Mouse (Mus musculus): ENCODE data around the gene Mageh1. TPM values are rescaled to one million over a fixed set of nuclear protein-coding genes. Genes with fewer than 3 reads are reported as not detected.

Mageh1 gene
- total RNA-seq (2023) = not detected

GRCm38 (mm10) chrX:153037087-153037971 is at the start of gene Mageh1:
Gene Mageh1, minus strand, starts transcription at chrX:153037575.

GRCm38 (mm10) chrX:153006387-153006841 is 31.0 kb downstream of the Mageh1 start, which contains the start of gene Usp51:
Gene Usp51, plus strand, starts transcription at chrX:153006469.

Other genes with a start within 250 kb of the Mageh1 start
- gene Usp51, start 31.1 kb downstream of the Mageh1 start, total RNA-seq (2023) = not detected
- not detected for gene Foxr2, start 81.2 kb upstream of the Mageh1 start, total RNA-seq (2023)
- 11.3 TPM for gene Rragb, start 102.4 kb upstream of the Mageh1 start, total RNA-seq (2023)
- gene Klf8, start 199.9 kb upstream of the Mageh1 start, total RNA-seq (2023) = 2.0 TPM